Mouse (Mus musculus) heart, postnatal 25 days (tissue): Measurements from ENCODE around the gene 1700029P11Rik. TPM values are rescaled to one million over a fixed set of nuclear protein-coding genes. Genes with fewer than 3 reads are reported as not detected.
"Not testable (repeated sequence)": the region's sequence is repeated elsewhere in the genome, so short reads cannot be mapped to it uniquely, and the experiment has no call there.

Source experiments
- DNase-seq: peaks from one replicate; pipeline ENCODE4 v3.0.0; 2022; ENCODE audit warnings: low spot score
- intact Hi-C: fragments of 180-260 bp; cut with DNase I; formaldehyde crosslinking; loops from one replicate; pipeline ENCODE4 v1.15.1; 2025
- total RNA-seq, 2 experiments: library from RNA; stranded (reverse); gene quantifications; 2 replicates each; pipeline ENCODE4 v1.2.3; 2021

The 1700029P11Rik gene
- total RNA-seq, 2 experiments from 2014 or later = not detected

GRCm38 (mm10) chr15:81955414-81955813 lies 24.9 kb upstream of the 1700029P11Rik start:
- DNase-seq = no peak
- intact Hi-C loops = no loop called here

- no peak for DNase-seq
- intact Hi-C loops = no loop called here
Observed at GRCm38 (mm10) chr15:81956457-81956856, 23.9 kb upstream of the 1700029P11Rik start.

GRCm38 (mm10) chr15:81957598-81957997 lies 22.7 kb upstream of the 1700029P11Rik start:
- DNase-seq = no peak
- intact Hi-C loops = no loop called here

- no peak for DNase-seq
- intact Hi-C loops = loop anchor here (2.0 kb wide), 1 partner anchor 82 kb away; no protein-coding TSS in a partner anchor
Observed at GRCm38 (mm10) chr15:81958906-81959305, 21.4 kb upstream of the 1700029P11Rik start.

GRCm38 (mm10) chr15:81960171-81961077 lies 19.9 kb upstream of the 1700029P11Rik start, which contains the start of gene Pmm1:
Gene Pmm1 (minus strand): TSS chr15:81960930.
- intact Hi-C loops = loop anchor here (1.0 kb wide), 1 partner anchor 29 kb away; no protein-coding TSS in a partner anchor
- DNase-seq = peak; percentile 94

- intact Hi-C loops = no loop called here
- no peak for DNase-seq
Observed at GRCm38 (mm10) chr15:81961078-81961451, 19.3 kb upstream of the 1700029P11Rik start.

- DNase-seq = no peak
- intact Hi-C loops = no loop called here
Observed at GRCm38 (mm10) chr15:81964262-81964661, 16.1 kb upstream of the 1700029P11Rik start.

GRCm38 (mm10) chr15:81964980-81965545 lies 15.3 kb upstream of the 1700029P11Rik start:
- no peak for DNase-seq
- intact Hi-C loops = no loop called here

GRCm38 (mm10) chr15:81966062-81966829 lies 14.1 kb upstream of the 1700029P11Rik start:
- no peak for DNase-seq
- intact Hi-C loops = no loop called here

- intact Hi-C loops = no loop called here
- no peak for DNase-seq
Observed at GRCm38 (mm10) chr15:81967821-81968220, 12.5 kb upstream of the 1700029P11Rik start.

- intact Hi-C loops = no loop called here
- no peak for DNase-seq
Observed at GRCm38 (mm10) chr15:81968447-81968846, 11.9 kb upstream of the 1700029P11Rik start.

- DNase-seq = no peak
- intact Hi-C loops = no loop called here
Observed at GRCm38 (mm10) chr15:81969173-81969572, 11.2 kb upstream of the 1700029P11Rik start.

GRCm38 (mm10) chr15:81969635-81970034 lies 10.7 kb upstream of the 1700029P11Rik start:
- intact Hi-C loops, DNase-seq: not testable (repeated sequence)

- DNase-seq, intact Hi-C loops: not testable (repeated sequence)
Observed at GRCm38 (mm10) chr15:81970498-81970897, 9.8 kb upstream of the 1700029P11Rik start.

GRCm38 (mm10) chr15:81975156-81975555 lies 5.2 kb upstream of the 1700029P11Rik start:
- intact Hi-C loops, DNase-seq: not testable (repeated sequence)

- intact Hi-C loops = no loop called here
- DNase-seq = no peak
Observed at GRCm38 (mm10) chr15:81982173-81982572, 1.8 kb downstream of the 1700029P11Rik start.

GRCm38 (mm10) chr15:81985267-81986161 lies 5.2 kb downstream of the 1700029P11Rik start:
- intact Hi-C loops = no loop called here

GRCm38 (mm10) chr15:81987646-81988045 lies 7.3 kb downstream of the 1700029P11Rik start, which contains the start of gene Xrcc6:
Gene Xrcc6 (plus strand): TSS chr15:81987835.
- DNase-seq = no peak
- intact Hi-C loops = loop anchor here (2.0 kb wide), 1 partner anchor 49 kb away; no protein-coding TSS in a partner anchor

More at GRCm38 (mm10) chr15:81985267-81986161, 5.2 kb downstream of the 1700029P11Rik start:
- DNase-seq = no peak
